Mouse (Mus musculus): ENCODE results near the gene Slc47a2. TPM values are rescaled to one million over a fixed set of nuclear protein-coding genes. Genes with fewer than 3 reads are reported as not detected.
A peak's percentile ranks its signal among the peaks of the same experiment; 100 is the strongest.

Slc47a2 gene
- polyA plus RNA-seq, 1 experiment from 2014 or later = not detected

DNA sequence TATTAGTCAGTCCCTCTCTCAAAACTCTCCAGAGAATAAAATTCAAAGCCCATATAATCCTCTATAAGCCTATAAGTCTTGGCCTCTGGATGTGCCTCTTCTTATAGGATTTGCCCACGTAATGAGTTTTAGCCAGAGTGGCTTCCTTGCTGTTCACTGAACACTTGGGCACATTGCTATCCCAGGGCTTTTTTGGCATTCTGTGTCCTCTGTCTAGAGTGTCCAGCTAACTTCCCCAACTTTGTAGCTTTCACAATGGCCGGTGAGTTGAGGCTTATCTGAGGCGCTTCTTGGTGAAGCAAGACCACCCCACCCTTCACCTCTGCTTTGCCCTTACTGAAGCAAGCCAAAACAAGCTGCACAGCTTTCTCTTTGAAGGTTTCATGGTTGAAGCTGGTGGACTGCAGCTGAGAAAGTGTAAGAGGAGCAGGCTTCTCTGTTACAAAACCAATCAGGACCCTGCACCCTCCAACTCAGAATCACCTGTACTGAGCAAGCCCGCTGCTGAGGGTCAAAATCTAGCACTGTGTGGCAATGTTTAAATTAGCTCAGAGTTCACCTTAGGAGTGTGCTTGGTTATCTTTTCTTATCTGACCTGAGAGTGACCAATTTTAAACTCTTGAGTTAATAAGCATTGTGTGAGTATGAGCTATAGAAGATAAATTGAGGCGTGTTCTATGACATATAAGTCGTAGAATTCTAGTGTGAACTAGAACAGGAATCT is 73.9 kb downstream of the Slc47a2 start:
- Histone ChIP-seq H3K4me2 (replicated peaks; ENCODE audit: low read depth, low read length) (no peak overlapping the region), H3K27me3 (ENCODE audit: control insufficient read depth, insufficient read depth, low read length) (no peaks in the 10 kb centered on the region), H3K4me1 (replicated peaks; ENCODE audit: control insufficient read depth, insufficient read depth, low read length) (no peaks in the 10 kb centered on the region), H3K9ac (ENCODE audit: low read depth, low read length) (no peak overlapping the region), H3K27ac (ENCODE audit: low read depth, low read length) (no peak overlapping the region), H3K9me3 (ENCODE audit: control insufficient read depth, low read length) (no peaks in the 10 kb centered on the region), H3K36me3 (ENCODE audit: control insufficient read depth, insufficient read depth, low read length) (no peaks in the 10 kb centered on the region), H3K4me3 (ENCODE audit: low read depth, low read length) (no peak overlapping the region)
- ATAC-seq (ENCODE audit: low FRiP score) (no peak), DNase-seq (ENCODE audit: low spot score) (no peak)
- WGBS = 95% methylated on average over 6 of the region's 6 CpGs

GRCm38 (mm10) chr11:61266551-61267533 is 75.8 kb downstream of the Slc47a2 start, which contains the start of gene Aldh3a2:
Gene Aldh3a2 (minus strand): TSS chr11:61267464.
- 2% methylated on average over 54 of the region's 58 CpGs for WGBS
- DNase-seq (ENCODE audit: low spot score) (peak; percentile 94), ATAC-seq (ENCODE audit: low FRiP score) (peak; percentile 100)
- Histone ChIP-seq H3K4me1 (replicated peaks; ENCODE audit: control insufficient read depth, insufficient read depth, low read length) (no peaks in the 10 kb centered on the region), H3K4me2 (replicated peaks; ENCODE audit: low read depth, low read length) (peak within 1 kb of the TSS; percentile 51), H3K9me3 (ENCODE audit: control insufficient read depth, low read length) (no peaks in the 10 kb centered on the region), H3K27ac (ENCODE audit: low read depth, low read length) (peak within 1 kb of the TSS; percentile 82), H3K4me3 (ENCODE audit: low read depth, low read length) (peak within 1 kb of the TSS; percentile 69), H3K9ac (ENCODE audit: low read depth, low read length) (peak within 1 kb of the TSS; percentile 91), H3K27me3 (ENCODE audit: control insufficient read depth, insufficient read depth, low read length) (no peaks in the 10 kb centered on the region), H3K36me3 (ENCODE audit: control insufficient read depth, insufficient read depth, low read length) (no peaks in the 10 kb centered on the region)

GRCm38 (mm10) chr11:61263841-61264240 is 78.8 kb downstream of the Slc47a2 start:
- WGBS = 88% methylated on average over 1 of the region's 1 CpGs
- Histone ChIP-seq H3K4me2 (replicated peaks; ENCODE audit: low read depth, low read length) (no peak overlapping the region), H3K9ac (ENCODE audit: low read depth, low read length) (no peak overlapping the region), H3K4me1 (replicated peaks; ENCODE audit: control insufficient read depth, insufficient read depth, low read length) (no peaks in the 10 kb centered on the region), H3K9me3 (ENCODE audit: control insufficient read depth, low read length) (no peaks in the 10 kb centered on the region), H3K36me3 (ENCODE audit: control insufficient read depth, insufficient read depth, low read length) (no peaks in the 10 kb centered on the region; the same call in 1 of the 2 replicates), H3K27ac (ENCODE audit: low read depth, low read length) (no peak overlapping the region), H3K27me3 (ENCODE audit: control insufficient read depth, insufficient read depth, low read length) (no peaks in the 10 kb centered on the region), H3K4me3 (ENCODE audit: low read depth, low read length) (no peak overlapping the region)
- DNase-seq (ENCODE audit: low spot score) = no peak
- no peak for ATAC-seq (ENCODE audit: low FRiP score)

GRCm38 (mm10) chr11:61262516-61262915 is 80.1 kb downstream of the Slc47a2 start:
- Histone ChIP-seq H3K27ac (ENCODE audit: low read depth, low read length) (no peak overlapping the region), H3K27me3 (ENCODE audit: control insufficient read depth, insufficient read depth, low read length) (no peaks in the 10 kb centered on the region), H3K36me3 (ENCODE audit: control insufficient read depth, insufficient read depth, low read length) (no peaks in the 10 kb centered on the region; the same call in 1 of the 2 replicates), H3K4me1 (replicated peaks; ENCODE audit: control insufficient read depth, insufficient read depth, low read length) (no peaks in the 10 kb centered on the region), H3K4me2 (replicated peaks; ENCODE audit: low read depth, low read length) (no peak overlapping the region), H3K9me3 (ENCODE audit: control insufficient read depth, low read length) (no peaks in the 10 kb centered on the region), H3K4me3 (ENCODE audit: low read depth, low read length) (no peak overlapping the region), H3K9ac (ENCODE audit: low read depth, low read length) (no peak overlapping the region)
- DNase-seq (ENCODE audit: low spot score) (no peak), ATAC-seq (ENCODE audit: low FRiP score) (no peak)
- WGBS = 95% methylated on average over 14 of the region's 14 CpGs

DNA sequence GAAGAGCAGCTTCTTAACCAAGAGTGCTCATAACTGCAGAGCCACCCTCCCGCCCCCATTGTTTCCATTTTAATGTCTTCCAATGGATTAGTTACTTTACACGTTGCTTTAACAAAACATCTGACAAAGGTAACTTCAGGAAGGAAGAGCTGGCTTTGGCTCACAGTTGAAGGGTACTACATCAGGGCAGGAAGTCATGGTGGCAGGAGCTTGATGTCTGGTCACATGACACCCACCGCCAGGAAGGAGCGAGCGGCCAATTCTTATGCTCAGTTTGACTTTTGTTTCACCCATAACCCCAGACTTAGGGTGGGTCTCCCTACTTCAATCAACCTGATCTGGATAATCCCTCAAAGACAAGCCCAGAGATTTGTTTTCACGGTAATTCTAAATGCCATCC is 83.6 kb downstream of the Slc47a2 start:
- DNase-seq (ENCODE audit: low spot score) (no peak), ATAC-seq (ENCODE audit: low FRiP score) (no peak)
- Histone ChIP-seq H3K9ac (ENCODE audit: low read depth, low read length) (no peak overlapping the region), H3K4me3 (ENCODE audit: low read depth, low read length) (no peak overlapping the region), H3K27me3 (ENCODE audit: control insufficient read depth, insufficient read depth, low read length) (no peaks in the 10 kb centered on the region), H3K9me3 (ENCODE audit: control insufficient read depth, low read length) (no peaks in the 10 kb centered on the region), H3K4me2 (replicated peaks; ENCODE audit: low read depth, low read length) (no peak overlapping the region), H3K27ac (ENCODE audit: low read depth, low read length) (no peak overlapping the region), H3K36me3 (ENCODE audit: control insufficient read depth, insufficient read depth, low read length) (peaks cover 5% of the 10 kb centered on the region; the same call in 1 of the 2 replicates), H3K4me1 (replicated peaks; ENCODE audit: control insufficient read depth, insufficient read depth, low read length) (no peaks in the 10 kb centered on the region)
- WGBS = 92% methylated on average over 6 of the region's 6 CpGs

- no peaks in the 10 kb centered on the region for H3K4me1 ChIP-seq (replicated peaks; ENCODE audit: control insufficient read depth, insufficient read depth, low read length)
- H3K9me3 ChIP-seq (ENCODE audit: control insufficient read depth, low read length) = no peaks in the 10 kb centered on the region
- no peak overlapping the region for H3K9ac ChIP-seq (ENCODE audit: low read depth, low read length)
- no peak overlapping the region for H3K27ac ChIP-seq (ENCODE audit: low read depth, low read length)
- DNase-seq (ENCODE audit: low spot score) = no peak
- H3K36me3 ChIP-seq (ENCODE audit: control insufficient read depth, insufficient read depth, low read length) = 0 out of 2 replicates have a peak, but pooled peaks cover 5% of the 10 kb centered on the region
- H3K27me3 ChIP-seq (ENCODE audit: control insufficient read depth, insufficient read depth, low read length) = no peaks in the 10 kb centered on the region
- ATAC-seq (ENCODE audit: low FRiP score) = no peak
- no peak overlapping the region for H3K4me3 ChIP-seq (ENCODE audit: low read depth, low read length)
- no peak overlapping the region for H3K4me2 ChIP-seq (replicated peaks; ENCODE audit: low read depth, low read length)
- 96% methylated on average over 12 of the region's 12 CpGs for WGBS
Observed at GRCm38 (mm10) chr11:61252807-61253206, 89.9 kb downstream of the Slc47a2 start.

DNA sequence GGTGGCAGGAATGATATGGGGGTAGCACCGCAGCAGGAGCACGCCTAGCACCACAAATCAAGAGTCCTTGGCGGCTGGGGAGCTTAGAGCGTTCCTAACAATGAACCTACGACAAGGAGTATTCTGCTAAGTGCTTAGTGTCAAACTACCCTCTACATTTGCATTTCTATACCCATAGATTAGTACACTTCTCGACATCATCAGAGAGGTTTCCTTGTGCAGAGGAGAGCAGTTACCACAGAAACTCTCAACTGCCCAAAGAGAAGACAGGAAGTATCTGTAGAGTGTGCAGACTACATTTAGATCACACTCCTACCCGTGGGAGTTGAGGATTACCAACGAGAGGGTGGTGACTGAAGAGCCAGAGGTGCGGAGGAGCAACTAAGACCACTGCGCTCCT is 90.9 kb downstream of the Slc47a2 start:
- no peak overlapping the region for H3K4me3 ChIP-seq (ENCODE audit: low read depth, low read length)
- 0 out of 2 replicates have a peak, but pooled peaks cover 5% of the 10 kb centered on the region for H3K36me3 ChIP-seq (ENCODE audit: control insufficient read depth, insufficient read depth, low read length)

More for the DNA sequence above, 90.9 kb downstream of the Slc47a2 start:
- H3K27me3 ChIP-seq (ENCODE audit: control insufficient read depth, insufficient read depth, low read length) = no peaks in the 10 kb centered on the region
- DNase-seq (ENCODE audit: low spot score) (no peak), ATAC-seq (ENCODE audit: low FRiP score) (no peak)
- no peak overlapping the region for H3K9ac ChIP-seq (ENCODE audit: low read depth, low read length)
- H3K4me1 ChIP-seq (replicated peaks; ENCODE audit: control insufficient read depth, insufficient read depth, low read length) = no peaks in the 10 kb centered on the region
- no peaks in the 10 kb centered on the region for H3K9me3 ChIP-seq (ENCODE audit: control insufficient read depth, low read length)
- H3K27ac ChIP-seq (ENCODE audit: low read depth, low read length) = no peak overlapping the region
- WGBS = 87% methylated on average over 10 of the region's 10 CpGs
- H3K4me2 ChIP-seq (replicated peaks; ENCODE audit: low read depth, low read length) = no peak overlapping the region

Measured in hindbrain, embryonic 11.5 days (tissue).